Mouse (Mus musculus) thymus, adult 2 months (tissue): ENCODE measurements around the gene Mill2.

Source experiments
- CTCF ChIP-seq: fragments of 200-500 bp; IDR thresholded peaks from 2 replicates; pipeline ENCODE4 v1.5.1; 2012; ENCODE audit warnings: mild to moderate bottlenecking, control low read depth, low read length, moderate library complexity, borderline replicate concordance; ENCODE audit not compliant: control insufficient read depth, poor library complexity, insufficient read depth; ENCODE audit errors: extremely low read depth
- POLR2A ChIP-seq: fragments of 200-500 bp; IDR thresholded peaks from 2 replicates; pipeline ENCODE4 v1.6.1; 2012; ENCODE audit warnings: mild to moderate bottlenecking, low read length, control low read depth, moderate library complexity; ENCODE audit not compliant: control insufficient read depth, poor library complexity, insufficient read depth; ENCODE audit errors: extremely low read depth

DNA sequence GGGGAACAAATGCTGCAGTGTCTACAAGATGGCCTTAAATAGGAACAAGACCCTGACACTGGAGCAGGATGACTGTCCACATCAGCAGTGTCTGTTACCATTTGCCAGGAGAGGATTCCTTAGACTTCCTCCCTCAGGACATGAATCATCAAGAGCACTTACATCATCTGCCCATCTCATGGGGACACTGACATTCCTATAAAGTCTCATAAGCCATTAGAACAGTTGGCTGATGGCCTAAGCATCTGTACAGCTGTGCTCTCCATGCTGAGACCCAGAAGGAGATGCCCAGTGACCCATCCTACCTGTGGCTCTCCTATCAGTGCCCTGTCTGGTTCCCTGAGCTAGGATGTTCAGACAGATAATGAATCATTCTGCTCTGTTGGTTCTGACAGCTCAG is 36.2 kb upstream of the Mill2 start:
- TF ChIP-seq POLR2A: no peak
- TF ChIP-seq CTCF: no peak
